Mouse (Mus musculus) forebrain, embryonic 12.5 days (tissue): ENCODE results near the gene Ang2. TPM values are rescaled to one million over a fixed set of nuclear protein-coding genes. Genes with fewer than 3 reads are reported as not detected.
"Not testable (repeated sequence)": the region's sequence is repeated elsewhere in the genome, so short reads cannot be mapped to it uniquely, and the experiment has no call there.

Experiments
- ATAC-seq: fragments of 200-750 bp; cut with Nextera tagmentation; 2 replicates; pipeline ENCODE4 v1.8.0; 2017; ENCODE audit warnings: moderate TSS enrichment; ENCODE audit not compliant: low FRiP score
- H3K27ac ChIP-seq: fragments of 300-500 bp; sonication (generic); 2 replicates; pipeline ENCODE4 v1.5.1; 2016; ENCODE audit warnings: mild to moderate bottlenecking
- H3K27me3 ChIP-seq: fragments of 300-500 bp; sonication (generic); 2 replicates; pipeline ENCODE4 v1.6.1; 2016; ENCODE audit warnings: mild to moderate bottlenecking
- H3K36me3 ChIP-seq: fragments of 300-500 bp; sonication (generic); replicated peaks from 2 replicates; pipeline ENCODE4 v1.6.1; 2016; ENCODE audit warnings: mild to moderate bottlenecking
- H3K4me1 ChIP-seq: fragments of 300-500 bp; sonication (generic); 2 replicates; pipeline ENCODE4 v1.6.1; 2016
- H3K4me2 ChIP-seq: fragments of 300-500 bp; sonication (generic); 2 replicates; pipeline ENCODE4 v1.6.1; 2016; ENCODE audit warnings: mild to moderate bottlenecking, moderate library complexity
- H3K4me3 ChIP-seq: fragments of 300-500 bp; sonication (generic); replicated peaks from 2 replicates; pipeline ENCODE4 v1.5.1; 2016; ENCODE audit warnings: mild to moderate bottlenecking
- H3K9ac ChIP-seq: fragments of 300-500 bp; sonication (generic); 2 replicates; pipeline ENCODE4 v1.6.1; 2016; ENCODE audit warnings: mild to moderate bottlenecking
- H3K9me3 ChIP-seq: fragments of 300-500 bp; sonication (generic); 2 replicates; pipeline ENCODE4 v1.6.1; 2016
- WGBS: fragments of 180-500 bp; shearing (Covaris S2); methylation state at CpG from one replicate; pipeline ENCODE4 v1.1.7; 2016; 5-methylcytosine and 5-hydroxymethylcytosine counted together
- polyA plus RNA-seq: library from polyadenylated mRNA; unstranded; fragments of >200 nt; fragmentation: Nextera tagmentation; extraction: Ambion mirVana; gene quantifications from 2 replicates; pipeline ENCODE4 v1.2.1, GENCODE M21; 2016

Gene Ang2
- polyA plus RNA-seq, result not detected in 2 replicates

DNA sequence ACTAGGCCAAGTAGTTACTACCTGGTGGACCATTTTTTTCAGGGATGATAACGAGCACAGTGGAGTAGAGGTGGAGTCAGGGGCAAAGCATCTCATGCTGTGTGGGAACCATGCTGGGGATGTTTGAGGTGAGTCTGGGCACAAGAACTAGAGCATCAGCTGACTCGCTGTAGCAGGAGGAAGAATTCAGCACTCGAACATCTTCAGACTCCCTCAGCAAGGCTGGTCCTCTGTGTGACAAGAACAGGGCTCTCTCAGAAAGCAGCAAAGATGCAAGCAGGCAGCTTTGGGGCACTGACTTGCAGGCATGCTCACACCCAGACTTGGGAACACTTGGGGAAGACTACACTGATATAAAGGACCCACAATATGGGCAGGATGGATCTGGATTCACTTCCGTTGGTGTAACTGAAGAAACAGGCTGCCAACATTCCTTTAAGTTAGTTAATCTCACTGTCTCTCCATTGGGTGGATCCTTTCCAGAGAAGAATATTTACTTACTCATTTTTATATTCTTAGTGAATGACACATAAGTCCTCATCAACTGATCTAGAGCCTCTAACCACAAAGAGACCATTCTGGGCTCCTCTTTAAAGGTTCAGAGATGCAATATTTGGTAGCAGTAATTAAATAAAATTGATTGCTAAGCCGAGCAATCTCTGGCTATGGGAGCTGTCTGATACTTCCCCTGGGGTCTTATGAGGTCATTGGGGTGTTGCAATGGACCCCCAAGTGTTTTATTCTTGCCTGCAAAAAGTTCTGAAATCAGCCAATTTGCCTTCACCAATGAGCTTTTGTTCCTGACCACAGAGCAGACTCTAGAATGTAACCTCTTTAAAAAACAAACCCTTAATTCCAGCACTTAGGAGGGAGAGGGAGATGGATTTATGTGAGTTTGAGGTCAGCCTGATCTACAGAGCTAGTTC is at the start of gene Ang2:
TSS of gene Ang2 (minus strand) at position 51 of the 926 bp plus-strand sequence.
- ATAC-seq, result no peak

DNA sequence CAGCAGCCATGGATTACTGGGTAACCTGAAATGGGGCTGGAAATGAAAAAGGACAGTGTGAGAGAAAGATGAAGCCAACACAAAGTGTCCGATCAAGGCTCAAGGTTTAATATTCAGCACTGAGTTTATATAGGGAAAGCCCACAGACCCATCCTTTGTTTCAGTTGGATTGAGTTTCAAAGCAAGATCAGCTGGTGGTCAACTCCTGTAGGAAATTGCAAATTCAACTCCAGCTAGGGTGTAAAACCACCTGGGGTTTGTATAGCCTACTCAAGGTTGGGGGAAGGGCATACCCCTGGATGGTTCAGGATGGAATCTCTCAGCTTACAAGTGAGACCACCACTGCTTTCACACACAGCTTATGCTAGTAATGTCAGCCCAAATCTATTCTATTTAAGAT is 48.8 kb upstream of the Ang2 start:
- H3K4me2 ChIP-seq, result no peak overlapping the region
- no peaks in the 10 kb centered on the region for H3K36me3 ChIP-seq
- no peak overlapping the region for H3K4me3 ChIP-seq
- no peaks in the 10 kb centered on the region for H3K27me3 ChIP-seq
- H3K9me3 ChIP-seq, result no peaks in the 10 kb centered on the region
- WGBS, result 86% methylated on average over 1 of the region's 1 CpGs
- no peaks in the 10 kb centered on the region for H3K4me1 ChIP-seq
- no peak overlapping the region for H3K9ac ChIP-seq
- no peak for ATAC-seq
- H3K27ac ChIP-seq, result no peak overlapping the region

More for the DNA sequence above, at the start of gene Ang2:
- Histone ChIP-seq H3K4me1 (no peaks in the 10 kb centered on the region), H3K4me2 (no peak within 1 kb of the TSS), H3K27me3 (no peaks in the 10 kb centered on the region), H3K9me3 (no peaks in the 10 kb centered on the region), H3K4me3 (no peak within 1 kb of the TSS), H3K9ac (no peak within 1 kb of the TSS), H3K36me3 (no peaks in the 10 kb centered on the region), H3K27ac (no peak within 1 kb of the TSS)
- 81% methylated on average over 5 of the region's 5 CpGs for WGBS

DNA sequence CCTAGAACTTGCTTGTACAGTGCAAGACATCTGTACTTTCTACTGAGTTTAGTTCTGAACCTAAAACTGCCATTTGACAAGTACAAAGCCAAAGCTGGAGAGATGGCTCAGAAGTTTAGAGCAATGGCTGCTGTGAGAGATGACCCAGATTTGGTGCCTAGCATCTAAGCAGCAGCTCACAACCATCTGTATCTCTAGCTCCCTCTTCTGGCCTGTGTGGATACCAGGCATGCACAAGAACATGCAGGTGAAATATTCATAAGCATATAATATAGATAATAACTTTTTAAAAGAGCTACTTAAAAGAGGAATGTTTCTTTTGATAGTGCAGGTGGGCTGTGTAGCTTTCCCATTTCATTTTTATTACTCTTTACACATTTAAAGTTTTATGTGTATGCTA is 42.0 kb upstream of the Ang2 start:
- Histone ChIP-seq H3K36me3 (no peaks in the 10 kb centered on the region), H3K4me1 (no peaks in the 10 kb centered on the region), H3K4me2 (no peak overlapping the region), H3K27me3 (no peaks in the 10 kb centered on the region), H3K9me3 (no peaks in the 10 kb centered on the region), H3K27ac (no peak overlapping the region), H3K9ac (no peak overlapping the region), H3K4me3 (no peak overlapping the region)
- ATAC-seq, result no peak

DNA sequence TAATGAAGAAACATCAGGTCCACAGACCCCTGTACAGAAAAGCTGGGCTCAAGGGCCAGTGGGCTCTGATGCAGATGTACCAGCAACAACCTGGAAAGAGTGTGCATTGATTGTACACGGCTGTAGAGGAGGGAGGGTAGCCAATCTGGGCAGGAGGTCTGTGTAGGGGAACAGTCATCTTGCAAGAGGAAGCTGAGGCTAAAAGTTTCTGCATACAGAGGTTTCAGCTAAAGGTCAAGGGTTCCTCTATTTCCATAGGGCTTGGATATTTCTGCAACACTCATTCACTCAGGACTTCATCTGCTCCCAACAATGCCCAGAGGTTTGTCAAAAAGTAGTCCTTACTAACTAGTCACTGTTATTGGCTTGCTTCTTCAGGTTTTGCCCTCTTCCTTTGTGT is 38.5 kb upstream of the Ang2 start:
- H3K4me1 ChIP-seq, H3K27ac ChIP-seq, H3K36me3 ChIP-seq, ATAC-seq, H3K9ac ChIP-seq, H3K4me3 ChIP-seq, H3K9me3 ChIP-seq, H3K4me2 ChIP-seq, H3K27me3 ChIP-seq: not testable (repeated sequence)
- 69% methylated on average over 1 of the region's 1 CpGs for whole genome bisulfite sequencing

DNA sequence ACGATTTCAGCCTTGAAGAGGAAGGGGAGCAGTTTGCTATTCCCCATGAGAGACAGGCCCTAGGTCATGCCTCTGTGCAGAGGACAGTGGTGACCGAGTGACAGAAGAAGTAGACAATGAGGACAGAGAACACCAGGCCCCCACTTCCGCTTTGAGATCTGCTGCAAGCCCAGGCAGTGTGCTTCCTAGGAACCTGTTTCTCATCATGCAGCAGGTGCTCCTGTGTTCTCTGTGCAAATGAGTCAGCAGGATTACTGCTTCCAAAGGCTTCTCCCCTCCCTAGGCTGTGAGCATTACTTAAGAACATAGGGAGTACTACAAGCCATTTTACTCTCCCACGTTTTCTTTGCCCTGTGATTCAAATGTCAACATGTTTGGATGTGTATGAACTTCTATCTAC is 30.7 kb upstream of the Ang2 start:
- not testable (repeated sequence) for H3K9me3 ChIP-seq, H3K9ac ChIP-seq, H3K4me1 ChIP-seq, ATAC-seq, H3K27ac ChIP-seq, H3K36me3 ChIP-seq, H3K27me3 ChIP-seq, H3K4me2 ChIP-seq, H3K4me3 ChIP-seq
- WGBS, result 60% methylated on average over 4 of the region's 4 CpGs

DNA sequence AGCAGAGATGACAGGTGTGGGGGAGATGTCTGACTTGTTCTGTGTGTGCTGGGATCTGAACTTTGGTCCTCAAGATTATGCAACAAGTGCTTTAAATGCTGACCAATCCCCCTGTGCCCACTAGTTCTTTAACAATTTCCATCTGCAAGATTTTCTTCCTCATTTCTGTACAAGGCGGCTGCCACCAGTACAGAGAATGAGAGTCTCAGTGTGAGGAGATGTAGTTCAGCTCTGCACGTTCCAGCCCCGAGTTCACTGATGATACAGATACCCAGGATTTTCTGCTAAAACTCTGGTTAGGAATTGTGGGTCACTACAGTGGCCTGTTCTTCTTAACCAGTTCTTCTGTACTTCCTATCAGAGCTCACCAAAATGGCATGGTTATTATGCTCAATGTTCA is 21.1 kb upstream of the Ang2 start:
- H3K4me1 ChIP-seq, H3K4me2 ChIP-seq, H3K4me3 ChIP-seq, H3K36me3 ChIP-seq, H3K9me3 ChIP-seq, H3K27me3 ChIP-seq, H3K27ac ChIP-seq, ATAC-seq, H3K9ac ChIP-seq: not testable (repeated sequence)
- WGBS, result 92% methylated on average over 3 of the region's 3 CpGs

DNA sequence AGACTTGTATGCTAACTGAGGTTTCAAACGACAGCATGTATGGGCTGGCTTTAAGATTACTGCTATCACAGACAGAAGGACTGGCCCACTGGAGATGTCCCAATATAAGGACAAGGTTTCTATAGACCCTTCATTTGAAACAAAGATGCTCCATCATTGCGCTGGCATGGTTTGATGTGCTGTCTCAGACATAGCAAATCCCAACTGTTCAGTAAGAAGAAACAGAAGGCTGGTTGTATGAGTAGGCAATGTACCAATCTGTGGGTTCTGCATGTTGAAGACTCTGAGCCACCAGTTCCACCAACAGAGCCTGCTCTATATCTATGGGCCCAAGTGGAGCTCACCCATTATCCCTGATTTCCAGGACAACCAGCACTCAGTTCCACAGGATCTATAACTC is 4.2 kb upstream of the Ang2 start, which contains the start of gene Ear14:
TSS of gene Ear14 (plus strand) at position 277 of the 400 bp plus-strand sequence.
- H3K4me2 ChIP-seq, result no peak within 1 kb of the TSS
- H3K27me3 ChIP-seq, result no peaks in the 10 kb centered on the region
- no peak within 1 kb of the TSS for H3K27ac ChIP-seq
- H3K9ac ChIP-seq, result no peak within 1 kb of the TSS
- H3K4me1 ChIP-seq, result no peaks in the 10 kb centered on the region
- H3K36me3 ChIP-seq, result no peaks in the 10 kb centered on the region
- H3K4me3 ChIP-seq, result no peak within 1 kb of the TSS
- 91% methylated on average over 2 of the region's 2 CpGs for WGBS
- no peak for ATAC-seq
- H3K9me3 ChIP-seq, result no peaks in the 10 kb centered on the region

DNA sequence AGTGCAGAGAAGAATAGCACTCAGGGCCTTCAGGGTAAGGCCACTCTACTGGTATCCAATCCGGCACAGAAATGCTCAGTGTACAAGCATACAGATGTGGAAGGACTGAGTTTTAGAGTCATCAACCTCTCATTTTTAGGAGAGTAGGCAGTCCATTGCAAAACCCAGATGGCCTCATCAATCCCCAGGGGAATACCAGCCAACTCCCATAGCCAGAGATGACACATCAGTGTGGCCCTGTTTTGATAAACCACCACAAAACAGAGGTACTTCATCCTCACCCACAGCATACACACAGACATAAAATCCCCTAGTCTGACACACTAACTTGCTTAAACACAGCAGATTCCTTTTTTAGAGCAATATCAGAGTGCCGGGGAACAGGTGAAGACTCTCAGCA is 1.5 kb upstream of the Ang2 start:
- no peak overlapping the region for H3K9ac ChIP-seq
- 88% methylated on average over 2 of the region's 2 CpGs for WGBS
- H3K27ac ChIP-seq, result no peak overlapping the region
- H3K36me3 ChIP-seq, result no peaks in the 10 kb centered on the region
- ATAC-seq, result no peak
- H3K4me1 ChIP-seq, result no peaks in the 10 kb centered on the region
- no peak overlapping the region for H3K4me2 ChIP-seq
- no peaks in the 10 kb centered on the region for H3K9me3 ChIP-seq
- H3K4me3 ChIP-seq, result no peak overlapping the region
- H3K27me3 ChIP-seq, result no peaks in the 10 kb centered on the region

DNA sequence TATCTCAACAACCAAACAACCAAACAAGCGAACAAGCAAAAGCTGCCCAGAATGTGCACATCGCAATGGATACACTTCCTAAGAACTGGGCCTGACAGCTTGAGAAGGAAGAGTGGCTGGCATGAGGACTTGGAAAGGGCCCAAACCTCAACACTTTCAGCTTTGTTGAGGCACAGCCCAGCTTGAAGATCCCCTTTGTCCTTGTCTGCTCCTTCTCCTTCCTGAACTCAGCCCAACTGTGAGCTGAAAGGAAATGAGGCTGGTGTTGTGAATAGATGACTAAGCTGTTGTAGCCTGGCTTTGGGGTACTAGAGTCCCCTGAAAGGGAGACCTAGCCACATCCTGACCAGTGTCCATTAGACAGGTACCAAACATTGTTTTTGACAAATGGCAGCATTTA is 1.1 kb upstream of the Ang2 start:
- no peaks in the 10 kb centered on the region for H3K9me3 ChIP-seq
- ATAC-seq, result no peak
- H3K27ac ChIP-seq, result no peak overlapping the region
- H3K36me3 ChIP-seq, result no peaks in the 10 kb centered on the region
- H3K27me3 ChIP-seq, result no peaks in the 10 kb centered on the region
- no peak overlapping the region for H3K4me3 ChIP-seq
- H3K4me2 ChIP-seq, result no peak overlapping the region
- H3K4me1 ChIP-seq, result no peaks in the 10 kb centered on the region
- WGBS, result 97% methylated on average over 2 of the region's 2 CpGs
- no peak overlapping the region for H3K9ac ChIP-seq

DNA sequence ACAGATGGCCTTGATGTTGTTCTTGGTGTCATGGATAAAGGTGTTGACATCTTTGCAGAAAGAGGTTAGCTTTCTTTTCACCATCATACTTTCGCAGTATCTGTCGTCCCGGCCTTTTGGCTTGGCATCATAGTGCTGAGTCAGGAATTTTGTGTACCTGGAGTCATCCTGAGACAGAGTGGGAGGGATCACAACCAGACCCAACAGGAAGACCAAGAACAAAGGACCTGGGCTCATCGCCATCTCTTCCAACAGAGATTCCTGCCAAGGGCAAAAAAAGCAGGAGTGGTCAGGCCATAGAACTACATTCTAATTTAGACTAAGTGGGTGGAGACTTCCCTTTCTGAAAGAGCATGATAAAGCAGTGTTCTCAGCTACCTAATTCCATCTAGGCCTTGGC is 3.3 kb downstream of the Ang2 start:
- no peak overlapping the region for H3K9ac ChIP-seq
- H3K27ac ChIP-seq, result no peak overlapping the region
- H3K27me3 ChIP-seq, result no peaks in the 10 kb centered on the region
- 90% methylated on average over 4 of the region's 4 CpGs for WGBS
- no peak for ATAC-seq
- H3K4me1 ChIP-seq, result no peaks in the 10 kb centered on the region
- H3K4me2 ChIP-seq, result no peak overlapping the region
- no peaks in the 10 kb centered on the region for H3K36me3 ChIP-seq
- no peaks in the 10 kb centered on the region for H3K9me3 ChIP-seq
- H3K4me3 ChIP-seq, result no peak overlapping the region

DNA sequence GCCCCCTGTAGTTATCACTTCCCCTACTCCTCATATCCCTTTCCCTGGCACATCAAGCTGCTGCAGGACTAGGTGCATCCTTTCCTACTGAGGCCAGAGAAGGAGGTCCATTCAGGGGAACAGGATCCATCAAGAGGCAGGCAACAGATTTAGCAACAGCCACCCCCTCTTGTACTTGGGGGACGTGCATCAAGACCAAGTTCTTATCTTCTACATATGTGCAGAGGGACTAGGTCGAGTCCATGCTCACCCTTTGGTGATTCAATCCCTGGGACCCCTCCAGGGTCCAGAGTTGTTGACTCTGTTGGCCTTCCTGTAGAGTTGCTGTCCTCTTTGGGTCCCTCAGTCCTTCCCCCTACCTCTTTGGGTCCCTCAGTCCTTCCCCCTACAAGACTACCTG is 17.9 kb downstream of the Ang2 start:
- H3K4me3 ChIP-seq, H3K27me3 ChIP-seq, ATAC-seq, H3K36me3 ChIP-seq, H3K9me3 ChIP-seq, H3K9ac ChIP-seq, H3K4me1 ChIP-seq, H3K4me2 ChIP-seq, H3K27ac ChIP-seq: not testable (repeated sequence)
- 75% methylated on average over 2 of the region's 2 CpGs for WGBS

DNA sequence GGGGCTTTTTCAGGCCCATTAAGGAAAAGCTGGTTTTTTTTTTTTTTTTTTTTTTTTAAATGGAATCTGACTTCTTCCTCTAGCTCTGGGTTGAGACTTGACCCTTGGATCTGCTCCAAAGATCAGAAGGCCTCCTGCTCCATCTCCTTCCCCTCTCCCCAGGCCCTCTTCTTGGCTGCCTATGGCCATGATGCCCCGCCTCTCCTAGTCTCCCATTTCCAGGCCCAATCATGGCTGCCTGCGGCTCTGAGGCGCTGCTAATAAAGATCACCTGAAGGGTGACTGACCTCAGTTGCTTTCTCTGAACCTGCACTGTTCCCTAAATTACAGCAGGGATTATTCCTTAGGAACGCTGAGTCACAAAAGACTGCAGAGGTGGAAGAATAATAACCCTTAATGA is 25.1 kb downstream of the Ang2 start:
- Histone ChIP-seq H3K4me3 (no peak overlapping the region), H3K4me2 (no peak overlapping the region), H3K27me3 (no peaks in the 10 kb centered on the region), H3K27ac (no peak overlapping the region), H3K4me1 (no peaks in the 10 kb centered on the region), H3K36me3 (no peaks in the 10 kb centered on the region), H3K9ac (no peak overlapping the region), H3K9me3 (no peaks in the 10 kb centered on the region)
- WGBS, result 61% methylated on average over 4 of the region's 4 CpGs
- no peak for ATAC-seq

DNA sequence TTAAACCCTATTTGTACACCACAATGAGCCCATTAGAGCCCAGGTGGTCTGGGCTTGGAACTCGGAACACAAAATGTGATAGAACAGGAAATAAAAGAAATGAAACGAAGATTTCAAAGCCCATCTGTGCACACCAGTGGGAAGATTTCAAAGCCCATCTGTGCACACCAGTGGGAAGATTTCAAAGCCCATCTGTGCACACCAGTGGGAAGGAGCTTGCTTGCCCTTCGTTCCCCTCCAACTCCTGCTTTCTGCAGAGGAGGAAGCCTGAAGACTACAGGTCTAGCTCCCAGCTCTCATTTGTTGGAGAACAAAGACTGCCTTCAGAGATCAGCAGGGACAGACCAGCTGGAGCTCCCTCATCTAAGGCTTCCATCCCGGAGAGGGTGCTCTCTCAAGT is 26.0 kb downstream of the Ang2 start:
- not testable (repeated sequence) for H3K27me3 ChIP-seq, H3K4me3 ChIP-seq, H3K27ac ChIP-seq, H3K4me1 ChIP-seq, H3K4me2 ChIP-seq, H3K36me3 ChIP-seq, ATAC-seq, H3K9ac ChIP-seq, H3K9me3 ChIP-seq
- WGBS, result 41% methylated on average over 4 of the region's 4 CpGs
